Mouse (Mus musculus): ENCODE measurements around the gene Bag3. TPM values are rescaled to one million over a fixed set of nuclear protein-coding genes. Genes with fewer than 3 reads are reported as not detected.

Gene Bag3
- total RNA-seq (2021): 100 to 1,000 TPM in 1 of 2 experiments, 10 to 100 TPM in 1; 84.2 to 100 TPM
- long read RNA-seq, experiment 1, transcript Bag3-201 (4 exons, 2,562 nt): major isoform, 58 of 128 reads
- long read RNA-seq, experiment 1, partial matches to known transcripts: 67 of 128 reads
- long read RNA-seq, experiment 1, other reads (novel, unspliced or antisense): 3 of 128 reads
- long read RNA-seq, experiment 2, transcript Bag3-201 (4 exons, 2,562 nt): major isoform, 46 of 85 reads
- long read RNA-seq, experiment 2, partial matches to known transcripts: 37 of 85 reads
- long read RNA-seq, experiment 2, other reads (novel, unspliced or antisense): 2 of 85 reads

- peak; percentile 95 to 98 for DNase-seq (ENCODE audit: low spot score in 2 of 2)
These were observed at the start of gene Bag3 for GRCm38 (mm10) chr7:128523349-128523961. Gene Bag3, plus strand, starts transcription at chr7:128523616.

- peak; percentile 70 to 74 for DNase-seq (ENCODE audit: low spot score in 2 of 2)
These were observed 49.1 kb upstream of the Bag3 start for GRCm38 (mm10) chr7:128474322-128474721.

- no peak for DNase-seq (ENCODE audit: low spot score in 2 of 2)
These were observed 34.4 kb upstream of the Bag3 start for GRCm38 (mm10) chr7:128488986-128489385.

- DNase-seq (ENCODE audit: low spot score in 2 of 2): no peak
These were observed 28.9 kb upstream of the Bag3 start for GRCm38 (mm10) chr7:128494546-128494945.

GRCm38 (mm10) chr7:128499801-128500200 lies 23.6 kb upstream of the Bag3 start:
- DNase-seq (ENCODE audit: low spot score in 2 of 2): no peak

GRCm38 (mm10) chr7:128504091-128504490 lies 19.3 kb upstream of the Bag3 start:
- DNase-seq (ENCODE audit: low spot score in 2 of 2): no peak

- DNase-seq (ENCODE audit: low spot score in 2 of 2): no peak
These were observed 11.5 kb upstream of the Bag3 start for GRCm38 (mm10) chr7:128511936-128512335.

GRCm38 (mm10) chr7:128513512-128513911 lies 9.9 kb upstream of the Bag3 start:
- DNase-seq (ENCODE audit: low spot score in 2 of 2): no peak

GRCm38 (mm10) chr7:128514341-128514740 lies 9.1 kb upstream of the Bag3 start:
- no peak for DNase-seq (ENCODE audit: low spot score in 2 of 2)

- no peak for DNase-seq (ENCODE audit: low spot score in 2 of 2)
These were observed 7.1 kb upstream of the Bag3 start for GRCm38 (mm10) chr7:128516346-128516745.

- DNase-seq (ENCODE audit: low spot score in 2 of 2): no peak
These were observed 3.9 kb upstream of the Bag3 start for GRCm38 (mm10) chr7:128519316-128520050.

- peak; percentile 57 to 84 for DNase-seq (ENCODE audit: low spot score in 2 of 2)
These were observed 656 bp downstream of the Bag3 start for GRCm38 (mm10) chr7:128523962-128524581.

- DNase-seq (ENCODE audit: low spot score in 2 of 2): no peak
These were observed 1.2 kb downstream of the Bag3 start for GRCm38 (mm10) chr7:128524641-128525040.

- DNase-seq (ENCODE audit: low spot score in 2 of 2): no peak
These were observed 3.2 kb downstream of the Bag3 start for GRCm38 (mm10) chr7:128526611-128527010.

GRCm38 (mm10) chr7:128528596-128528995 lies 5.2 kb downstream of the Bag3 start:
- no peak for DNase-seq (ENCODE audit: low spot score in 2 of 2)

- DNase-seq (ENCODE audit: low spot score in 2 of 2): no peak
These were observed 5.7 kb downstream of the Bag3 start for GRCm38 (mm10) chr7:128529126-128529525.

GRCm38 (mm10) chr7:128529574-128530051 lies 6.2 kb downstream of the Bag3 start:
- DNase-seq (ENCODE audit: low spot score in 2 of 2): peak in 1 of 2 experiments; percentile 37

- DNase-seq (ENCODE audit: low spot score in 2 of 2): peak in 1 of 2 experiments; percentile 17
These were observed 7.6 kb downstream of the Bag3 start for GRCm38 (mm10) chr7:128531031-128531430.

- peak in 1 of 2 experiments; percentile 37 for DNase-seq (ENCODE audit: low spot score in 2 of 2)
These were observed 8.5 kb downstream of the Bag3 start for GRCm38 (mm10) chr7:128531929-128532328.

- no peak for DNase-seq (ENCODE audit: low spot score in 2 of 2)
These were observed 9.2 kb downstream of the Bag3 start for GRCm38 (mm10) chr7:128532441-128533166.
